Mouse (Mus musculus) heart, postnatal 25 days (tissue): ENCODE data around the gene Bcor. TPM values are rescaled to one million over a fixed set of nuclear protein-coding genes. Genes with fewer than 3 reads are reported as not detected.

Experiments
- DNase-seq: peaks from one replicate; pipeline ENCODE4 v3.0.0; 2022; ENCODE audit warnings: low spot score
- intact Hi-C: fragments of 180-260 bp; cut with DNase I; formaldehyde crosslinking; loops from one replicate; pipeline ENCODE4 v1.15.1; 2025
- total RNA-seq, 2 experiments: library from RNA; stranded (reverse); gene quantifications; 2 replicates each; pipeline ENCODE4 v1.2.3; 2021

Gene Bcor
- total RNA-seq, 2 experiments from 2014 or later = 22.0 to 22.7 TPM

- no peak for DNase-seq
- intact Hi-C loops = loop anchor here (10.0 kb wide), 1 partner anchor 517 kb away; no protein-coding TSS in a partner anchor
Observed at GRCm38 (mm10) chrX:12151996-12152904, 7.9 kb downstream of the Bcor start.

- intact Hi-C loops = loop anchor here (10.0 kb wide), 1 partner anchor 517 kb away; no protein-coding TSS in a partner anchor
- no peak for DNase-seq
Observed at GRCm38 (mm10) chrX:12151269-12151995, 8.7 kb downstream of the Bcor start.

DNA sequence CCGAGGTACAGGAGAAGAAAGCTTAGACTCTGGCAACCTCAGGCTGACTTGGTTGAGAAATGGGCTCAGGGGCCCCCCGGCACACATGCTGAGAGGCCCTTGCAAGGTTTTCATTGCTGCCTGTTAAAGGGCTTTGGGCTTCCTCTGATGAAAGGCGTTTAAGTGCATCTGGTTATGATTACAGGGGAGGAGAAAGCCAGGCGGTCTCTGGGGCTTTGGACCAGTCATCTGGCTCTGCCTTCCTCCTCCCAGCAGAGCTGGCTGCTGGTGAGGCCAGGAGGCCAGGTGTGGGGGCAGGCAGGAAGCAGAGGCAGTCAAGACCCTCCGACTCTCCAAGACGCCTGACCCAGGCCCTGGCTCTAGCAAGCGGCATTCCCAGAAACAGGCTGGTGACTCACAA is 9.7 kb downstream of the Bcor start:
- DNase-seq = no peak
- intact Hi-C loops = loop anchor here (10.0 kb wide), 1 partner anchor 516 kb away; no protein-coding TSS in a partner anchor

- intact Hi-C loops = loop anchor here (10.0 kb wide), 1 partner anchor 211 kb away; no protein-coding TSS in a partner anchor
- no peak for DNase-seq
Observed at GRCm38 (mm10) chrX:12146263-12146662, 13.9 kb downstream of the Bcor start.

DNA sequence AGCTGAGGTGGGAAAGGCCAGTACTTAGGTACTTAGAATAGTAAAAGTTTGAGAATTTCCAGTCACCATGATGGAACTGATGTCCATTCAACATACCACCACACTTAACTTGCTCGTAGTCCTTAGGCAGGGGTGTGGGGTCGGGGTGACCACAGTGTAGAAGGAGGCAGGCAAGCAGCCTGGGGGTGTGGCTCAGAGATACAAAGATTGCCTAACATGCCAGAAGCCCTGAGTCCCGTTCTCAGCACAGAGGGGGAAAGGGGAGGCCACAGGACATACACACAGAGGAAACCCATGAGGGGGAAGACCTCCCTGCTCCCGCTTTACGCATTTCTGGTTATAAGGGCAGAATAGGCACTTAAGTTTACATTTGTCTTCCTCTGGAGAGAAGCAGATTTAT is 17.3 kb downstream of the Bcor start:
- intact Hi-C loops = loop anchor here (10.0 kb wide), 1 partner anchor 208 kb away; no protein-coding TSS in a partner anchor
- no peak for DNase-seq

GRCm38 (mm10) chrX:12140086-12140740 is 19.9 kb downstream of the Bcor start:
- intact Hi-C loops = loop anchor here (10.0 kb wide), 1 partner anchor 205 kb away; no protein-coding TSS in a partner anchor

DNA sequence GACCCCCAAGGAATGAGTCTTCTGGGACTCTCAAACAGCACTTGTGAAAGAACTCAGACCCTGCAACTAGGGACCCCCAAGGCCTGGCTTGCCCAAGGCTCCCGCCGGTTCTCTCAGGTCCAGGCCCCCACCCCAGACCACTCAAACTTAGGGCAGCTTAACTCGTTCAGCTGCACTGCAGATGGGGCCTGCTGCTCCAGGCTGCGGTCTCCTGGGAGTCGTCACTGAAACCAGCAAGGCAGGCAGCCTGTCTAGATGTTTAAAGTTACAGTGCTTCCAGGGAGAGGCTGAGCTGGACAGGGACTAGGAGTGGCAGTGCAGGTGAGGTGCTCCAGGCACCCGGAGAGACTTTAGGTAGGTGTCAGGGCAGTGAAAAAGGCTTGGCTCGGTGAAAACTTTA is 21.9 kb downstream of the Bcor start:
- no peak for DNase-seq
- intact Hi-C loops = loop anchor here (5.0 kb wide), 1 partner anchor 114 kb away; no protein-coding TSS in a partner anchor

More at GRCm38 (mm10) chrX:12140086-12140740, 19.9 kb downstream of the Bcor start:
- DNase-seq = no peak

- intact Hi-C loops = loop anchor here (5.0 kb wide), 1 partner anchor 115 kb away; no protein-coding TSS in a partner anchor
- no peak for DNase-seq
Observed at GRCm38 (mm10) chrX:12137121-12137521, 23.0 kb downstream of the Bcor start.

GRCm38 (mm10) chrX:12136261-12137101 is 23.7 kb downstream of the Bcor start:
- intact Hi-C loops = loop anchor here (5.0 kb wide), 1 partner anchor 116 kb away; no protein-coding TSS in a partner anchor
- peak; percentile 42 for DNase-seq

DNA sequence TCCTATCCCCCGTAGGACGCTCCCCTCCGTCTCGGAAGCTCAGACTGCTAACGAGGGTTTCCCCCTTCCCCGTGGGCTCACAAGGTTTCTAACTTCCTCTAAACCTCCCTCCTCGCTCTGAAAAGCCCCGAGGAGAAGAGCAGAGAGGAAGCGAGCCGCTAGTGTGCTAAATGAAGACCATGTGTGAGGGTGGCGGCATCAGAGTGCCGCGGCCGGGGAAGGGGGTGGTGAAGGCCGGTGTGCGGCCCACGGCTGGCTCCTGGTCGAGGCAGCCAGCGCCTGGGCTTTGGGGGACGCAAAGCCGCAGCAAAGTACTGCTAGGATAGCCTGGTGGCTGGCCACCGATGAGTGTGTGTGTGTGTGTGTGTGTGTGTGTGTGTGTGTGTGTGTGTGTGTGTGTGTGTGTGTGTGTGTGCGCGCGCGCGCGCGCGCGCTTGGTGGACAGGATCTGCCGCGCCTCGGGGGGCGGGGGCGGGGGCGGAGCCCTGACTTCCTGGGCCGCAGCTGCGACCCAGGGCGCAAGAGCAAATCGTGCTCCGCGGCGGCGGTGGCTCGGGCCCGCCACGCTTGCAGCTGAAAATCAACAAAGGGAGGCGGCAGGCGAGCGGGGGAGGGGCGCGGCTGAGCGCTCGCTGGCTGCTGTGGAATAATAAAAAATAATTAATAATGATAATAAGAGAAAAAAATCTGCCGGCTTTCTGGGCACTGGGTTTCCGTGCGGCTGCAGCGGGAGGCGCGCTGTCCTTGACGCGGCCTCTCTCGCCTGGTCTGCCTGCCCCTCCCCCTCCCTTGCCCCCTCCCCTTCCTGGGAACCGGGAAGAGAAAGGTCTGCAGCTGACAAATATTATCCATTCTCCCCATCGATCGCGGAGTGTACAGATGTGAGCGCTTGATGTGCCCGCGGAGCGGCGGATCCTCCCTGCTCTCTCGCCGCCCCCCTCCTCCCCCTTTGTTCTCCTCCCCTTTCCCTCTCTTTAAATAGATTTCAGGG is 24.7 kb downstream of the Bcor start:
- DNase-seq = peak; percentile 49
- intact Hi-C loops = loop anchor here (2.0 to 5.0 kb wide), 3 partner anchors 21 to 129 kb away; no protein-coding TSS in a partner anchor

DNA sequence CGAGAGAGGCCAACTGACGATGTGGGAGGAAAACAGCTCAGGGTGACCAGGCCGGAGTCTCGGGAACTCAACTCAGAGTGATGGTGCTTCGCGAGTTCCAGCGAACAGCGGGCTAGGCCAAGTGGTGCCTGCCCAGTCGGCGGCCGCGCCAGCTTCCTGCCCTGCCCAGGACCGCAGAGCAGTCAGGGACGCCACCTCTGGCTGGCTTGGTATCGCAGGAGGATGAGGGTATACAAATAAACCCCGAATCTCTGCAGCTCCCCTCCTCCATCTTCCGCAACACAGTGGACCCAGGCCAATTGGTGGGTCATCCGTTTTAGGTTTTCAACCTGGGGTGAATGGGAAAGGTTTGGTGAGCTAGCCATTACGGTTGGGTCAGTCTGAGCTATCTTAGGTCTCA is 25.6 kb downstream of the Bcor start:
- intact Hi-C loops = loop anchor here (2.0 kb wide), 2 partner anchors 22 to 128 kb away; no protein-coding TSS in a partner anchor
- DNase-seq = peak; percentile 39

GRCm38 (mm10) chrX:12133836-12134431 is 26.2 kb downstream of the Bcor start:
- no peak for DNase-seq
- intact Hi-C loops = loop anchor here (2.0 kb wide), 2 partner anchors 23 to 127 kb away; no protein-coding TSS in a partner anchor

DNA sequence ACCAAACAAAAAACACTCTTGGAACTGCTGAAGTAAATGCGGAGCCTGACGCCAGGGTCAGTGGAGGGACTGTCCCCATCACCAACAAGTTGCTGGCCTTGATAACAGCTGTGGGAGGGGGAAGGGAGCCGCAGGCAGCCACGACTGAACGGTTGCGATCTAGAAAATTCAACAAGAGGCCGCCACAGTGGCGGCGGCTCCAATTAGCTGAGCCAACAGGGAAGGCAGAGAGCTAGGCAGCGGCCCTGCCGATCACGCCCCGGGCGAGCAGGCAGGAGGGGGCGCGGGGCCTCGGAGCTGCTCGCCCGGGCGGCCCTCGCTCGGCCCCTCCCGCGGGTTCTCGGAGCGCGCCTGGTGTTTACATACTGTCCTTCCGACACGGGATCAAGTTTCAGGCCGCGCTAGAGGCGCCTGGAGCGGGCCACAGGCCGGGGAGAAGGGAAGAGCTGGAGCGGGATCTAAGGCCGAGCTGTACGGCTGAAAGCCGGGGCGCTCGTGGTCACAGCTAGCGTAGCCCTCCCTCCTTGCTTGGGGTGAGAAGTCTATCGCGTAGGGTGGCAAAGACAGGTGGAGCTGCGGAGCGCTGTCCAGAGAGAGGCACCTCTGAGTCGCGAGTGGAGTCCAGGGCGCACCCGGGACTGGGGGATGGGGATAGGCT is 26.8 kb downstream of the Bcor start:
- intact Hi-C loops = no loop called here

GRCm38 (mm10) chrX:12132541-12133177 is 27.5 kb downstream of the Bcor start:
- no peak for DNase-seq
- intact Hi-C loops = no loop called here

More for the DNA sequence above, 26.8 kb downstream of the Bcor start:
- DNase-seq = peak; percentile 24

DNA sequence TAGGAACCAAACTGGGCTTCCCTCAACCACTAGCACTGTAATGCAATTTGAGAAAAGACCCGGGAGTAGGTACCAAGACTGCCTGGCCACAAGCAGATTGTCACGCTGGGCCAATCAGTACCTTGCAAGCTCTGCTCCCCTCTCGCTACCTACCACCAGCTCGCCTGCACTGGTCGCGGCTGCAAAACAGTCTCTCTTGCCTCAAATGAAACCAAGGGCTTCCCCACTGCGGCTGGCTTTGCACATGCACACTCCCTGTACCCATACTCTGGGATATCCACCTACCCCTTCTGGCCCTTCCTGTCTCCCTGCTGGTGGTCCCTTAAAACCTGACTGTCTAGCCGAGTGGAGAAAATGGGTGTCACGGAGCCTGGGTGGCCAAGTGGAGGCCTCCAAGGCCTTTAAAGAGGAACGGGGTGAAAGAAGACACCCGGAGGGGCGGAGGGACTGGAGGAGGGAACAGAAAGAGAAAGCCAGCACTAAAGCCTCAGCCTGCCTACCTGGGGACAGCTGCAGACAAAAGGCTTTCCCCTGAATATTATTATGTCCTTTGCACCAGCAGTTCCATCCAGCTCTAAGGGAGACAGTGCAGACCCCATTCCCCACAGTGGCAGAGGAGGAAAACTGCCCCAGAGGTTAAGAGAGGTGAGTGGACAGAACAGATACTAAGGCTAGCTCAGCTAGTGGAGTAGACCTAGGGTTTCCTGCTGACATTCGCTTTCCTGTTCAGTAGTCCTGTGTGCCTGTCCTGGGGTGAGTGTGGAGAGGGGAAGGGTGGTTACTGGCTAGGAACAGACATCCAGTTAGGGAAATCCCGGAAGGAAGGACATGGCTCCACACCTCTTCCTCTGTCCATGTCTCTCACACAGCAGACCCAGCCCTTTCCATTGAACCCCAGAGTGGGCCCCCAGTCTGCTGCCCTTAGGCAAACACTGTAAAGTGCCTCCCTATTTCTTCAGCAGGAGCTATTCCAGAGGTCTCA is 30.0 kb downstream of the Bcor start:
- intact Hi-C loops = loop anchor here (2.0 to 5.0 kb wide), 2 partner anchors 41 to 53 kb away; no protein-coding TSS in a partner anchor
- DNase-seq = no peak
